Mouse (Mus musculus) c-Kit-positive CD71-negative TER-119-negative erythroid progenitor cells, embryonic 14.5 days (primary cell): ENCODE results near the gene Rpp14.
A peak's percentile ranks its signal among the peaks of the same experiment; 100 is the strongest.

Experiments
- DNase-seq: peaks from one replicate; pipeline ENCODE4 v3.0.0-alpha.2; 2013; ENCODE audit warnings: low read depth

Gene Rpp14

GRCm38 (mm10) chr14:8059938-8060337 is 20.2 kb upstream of the Rpp14 start:
- DNase-seq = no peak

- DNase-seq = no peak
Measured at GRCm38 (mm10) chr14:8062076-8062475, 18.1 kb upstream of the Rpp14 start.

GRCm38 (mm10) chr14:8062537-8063301 is 17.4 kb upstream of the Rpp14 start:
- DNase-seq = no peak

- no peak for DNase-seq
Measured at GRCm38 (mm10) chr14:8063835-8064785, 16.1 kb upstream of the Rpp14 start.

- DNase-seq = no peak
Measured at GRCm38 (mm10) chr14:8080718-8081117, 551 bp downstream of the Rpp14 start.

GRCm38 (mm10) chr14:8082949-8083348 is 2.8 kb downstream of the Rpp14 start:
- no peak for DNase-seq

- DNase-seq = no peak
Measured at GRCm38 (mm10) chr14:8089016-8089415, 8.8 kb downstream of the Rpp14 start.

GRCm38 (mm10) chr14:8092573-8092972 is 12.4 kb downstream of the Rpp14 start:
- DNase-seq = no peak

GRCm38 (mm10) chr14:8093427-8093826 is 13.3 kb downstream of the Rpp14 start:
- no peak for DNase-seq

- no peak for DNase-seq
Measured at GRCm38 (mm10) chr14:8094931-8095561, 14.9 kb downstream of the Rpp14 start.

GRCm38 (mm10) chr14:8095562-8095950 is 15.4 kb downstream of the Rpp14 start:
- DNase-seq = no peak

- peak; percentile 68 for DNase-seq
Measured at GRCm38 (mm10) chr14:8097978-8098686, 18.0 kb downstream of the Rpp14 start, which contains the start of gene Pxk. Gene Pxk (plus strand): TSS chr14:8098211.

GRCm38 (mm10) chr14:8098687-8098995 is 18.5 kb downstream of the Rpp14 start:
- no peak for DNase-seq

GRCm38 (mm10) chr14:8099561-8100021 is 19.4 kb downstream of the Rpp14 start:
- DNase-seq = no peak

GRCm38 (mm10) chr14:8101886-8102285 is 21.7 kb downstream of the Rpp14 start:
- DNase-seq = no peak

GRCm38 (mm10) chr14:8102676-8103075 is 22.5 kb downstream of the Rpp14 start:
- no peak for DNase-seq

- DNase-seq = no peak
Measured at GRCm38 (mm10) chr14:8108047-8108446, 27.9 kb downstream of the Rpp14 start.

- DNase-seq = no peak
Measured at GRCm38 (mm10) chr14:8108976-8109375, 28.8 kb downstream of the Rpp14 start.

GRCm38 (mm10) chr14:8111545-8111944 is 31.4 kb downstream of the Rpp14 start:
- DNase-seq = no peak

GRCm38 (mm10) chr14:8112036-8112435 is 31.9 kb downstream of the Rpp14 start:
- DNase-seq = no peak

- no peak for DNase-seq
Measured at GRCm38 (mm10) chr14:8113616-8114015, 33.4 kb downstream of the Rpp14 start.

- no peak for DNase-seq
Measured at GRCm38 (mm10) chr14:8114306-8114705, 34.1 kb downstream of the Rpp14 start.
